Mouse (Mus musculus) cortical plate, adult 2 months (tissue): Measurements from ENCODE around the gene Prm2. TPM values are rescaled to one million over a fixed set of nuclear protein-coding genes. Genes with fewer than 3 reads are reported as not detected.

Experiments used
- H3K27ac ChIP-seq: fragments of 200-500 bp; 2 replicates; pipeline ENCODE4 v1.5.1; 2012; ENCODE audit warnings: low read length, control low read depth, inconsistent platforms; ENCODE audit not compliant: insufficient read depth
- H3K4me1 ChIP-seq: fragments of 200-500 bp; 2 replicates; pipeline ENCODE4 v1.6.1; 2011; ENCODE audit warnings: low read length; ENCODE audit not compliant: control insufficient read depth, insufficient read depth
- H3K4me3 ChIP-seq: fragments of 200-500 bp; 2 replicates; pipeline ENCODE4 v1.5.1; 2011; ENCODE audit warnings: mild to moderate bottlenecking, low read length, control low read depth; ENCODE audit not compliant: insufficient read depth
- CTCF ChIP-seq: fragments of 200-500 bp; IDR thresholded peaks from 2 replicates; pipeline ENCODE4 v1.5.1; 2011; ENCODE audit warnings: mild to moderate bottlenecking, control low read depth, low read length; ENCODE audit not compliant: insufficient read depth; ENCODE audit errors: extremely low read depth
- POLR2A ChIP-seq: fragments of 200-500 bp; IDR thresholded peaks from 2 replicates; pipeline ENCODE4 v1.6.1; 2011; ENCODE audit warnings: mild to moderate bottlenecking, low read length, control low read depth; ENCODE audit not compliant: insufficient read depth; ENCODE audit errors: extremely low read depth
- polyA plus RNA-seq: library from polyadenylated mRNA; depleted of rRNA; stranded (reverse); fragments of >200 nt; gene quantifications from 2 replicates; pipeline ENCODE4 v1.2.3, GENCODE M21; 2012

Gene Prm2
- polyA plus RNA-seq, 1 experiment, result not detected

DNA sequence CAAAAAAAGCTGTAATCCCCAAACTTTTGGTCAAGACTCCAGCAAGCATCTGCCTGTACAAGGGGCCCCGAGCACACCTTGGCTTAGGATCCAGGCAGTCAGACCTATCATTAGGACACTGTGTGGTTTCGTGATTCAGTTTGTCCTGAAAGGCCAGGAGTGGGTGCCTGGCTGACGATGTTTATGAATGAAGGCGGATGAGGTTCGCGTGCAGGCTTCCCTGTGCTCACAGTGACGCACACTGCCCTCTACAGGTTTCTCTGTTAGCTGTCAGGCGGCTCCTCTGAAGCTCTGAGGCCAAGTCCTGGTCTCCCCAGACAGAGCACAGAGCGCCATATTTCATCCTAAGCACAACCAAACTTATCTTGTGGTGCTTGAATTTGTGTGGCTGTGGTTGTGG is 9.6 kb downstream of the Prm2 start:
- H3K4me1 ChIP-seq, result no peaks in the 10 kb centered on the region
- peak overlapping the region; percentile 62; the same call in 1 of the 2 replicates for H3K4me3 ChIP-seq
- H3K27ac ChIP-seq, result no peak overlapping the region
- TF ChIP-seq POLR2A (no peak), CTCF (peak; percentile 88)

DNA sequence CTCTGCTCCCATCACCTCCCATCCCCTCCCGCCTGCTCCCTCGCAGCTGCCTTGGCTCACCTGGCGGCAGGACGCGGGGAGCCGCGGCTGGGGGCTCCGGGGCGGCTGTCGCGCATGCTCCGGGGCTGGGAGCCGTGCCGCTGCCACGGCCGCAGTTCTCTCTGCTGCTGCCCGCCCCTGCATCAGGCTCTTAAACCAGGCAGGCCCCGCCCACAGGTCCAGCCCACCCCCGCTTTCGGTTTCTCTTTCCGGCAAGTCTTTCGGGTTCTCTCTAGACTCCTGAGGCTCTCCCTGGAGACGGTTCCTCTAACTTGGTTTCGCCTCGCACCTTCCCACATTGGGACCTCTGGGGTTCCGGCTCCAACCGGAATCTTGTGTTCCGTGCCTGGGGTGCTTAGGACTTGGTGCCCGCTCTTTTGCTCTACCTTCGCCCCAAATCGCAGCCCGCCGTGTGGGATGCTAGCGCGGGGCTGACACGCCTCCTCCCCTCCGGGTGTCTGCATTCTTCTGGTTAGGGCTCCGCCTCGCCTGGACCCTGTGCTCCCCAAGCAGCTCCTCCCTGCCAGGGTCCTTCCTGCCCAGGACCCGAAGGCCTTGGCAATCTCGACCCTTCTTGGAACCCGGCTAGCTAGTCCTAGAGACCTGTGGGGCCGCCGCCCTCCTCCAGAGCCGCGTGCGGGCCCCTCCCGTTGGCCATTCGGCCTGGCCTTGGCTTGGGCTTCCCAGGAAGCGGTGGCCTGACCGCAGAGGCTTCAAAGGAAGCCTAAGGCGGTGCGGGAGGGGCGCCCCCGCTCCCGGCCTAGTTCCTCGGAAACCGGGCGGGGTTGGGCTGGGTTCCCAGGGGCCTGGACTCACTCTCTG is 10.3 kb downstream of the Prm2 start, which contains the start of gene Socs1:
Gene Socs1 (minus strand): TSS at position 166 of the 861 bp plus-strand sequence.
- peak; percentile 57 for TF ChIP-seq POLR2A
- TF ChIP-seq CTCF, result no peak
- no peaks in the 10 kb centered on the region for H3K4me1 ChIP-seq
- peak within 1 kb of the TSS; percentile 62 for H3K4me3 ChIP-seq
- H3K27ac ChIP-seq, result peak within 1 kb of the TSS; percentile 81

DNA sequence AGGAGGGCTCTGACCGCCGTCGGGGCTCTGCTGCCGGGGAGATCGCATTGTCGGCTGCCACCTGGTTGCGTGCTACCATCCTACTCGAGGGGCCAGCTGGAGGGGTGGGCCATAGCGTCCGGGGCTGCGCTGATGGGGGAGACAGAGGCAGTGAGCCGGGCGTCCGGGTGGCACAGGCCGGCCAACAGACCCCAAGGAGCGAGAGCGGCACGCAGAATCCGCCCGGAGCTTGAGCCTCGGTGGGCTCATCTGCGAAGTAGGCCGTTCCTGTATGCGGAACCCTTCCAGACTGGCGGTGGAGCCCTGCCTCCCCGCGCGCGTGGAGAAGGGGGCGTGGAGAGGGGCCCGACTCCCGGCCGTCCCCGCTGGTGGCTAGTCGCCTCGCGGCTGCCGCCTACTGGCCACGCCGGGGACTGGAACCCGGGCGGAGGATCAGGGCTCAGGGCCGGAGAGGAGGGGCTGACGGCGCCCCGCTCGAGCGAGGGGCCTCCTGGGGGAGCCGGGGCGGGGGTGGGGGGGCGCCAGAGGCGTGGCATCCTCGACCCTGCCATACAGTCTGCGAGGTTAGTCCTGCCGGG is 11.1 kb downstream of the Prm2 start:
- Histone ChIP-seq H3K4me3 (peak overlapping the region; percentile 62), H3K4me1 (no peaks in the 10 kb centered on the region)
- TF ChIP-seq CTCF (peak; percentile 38), POLR2A (no peak)

DNA sequence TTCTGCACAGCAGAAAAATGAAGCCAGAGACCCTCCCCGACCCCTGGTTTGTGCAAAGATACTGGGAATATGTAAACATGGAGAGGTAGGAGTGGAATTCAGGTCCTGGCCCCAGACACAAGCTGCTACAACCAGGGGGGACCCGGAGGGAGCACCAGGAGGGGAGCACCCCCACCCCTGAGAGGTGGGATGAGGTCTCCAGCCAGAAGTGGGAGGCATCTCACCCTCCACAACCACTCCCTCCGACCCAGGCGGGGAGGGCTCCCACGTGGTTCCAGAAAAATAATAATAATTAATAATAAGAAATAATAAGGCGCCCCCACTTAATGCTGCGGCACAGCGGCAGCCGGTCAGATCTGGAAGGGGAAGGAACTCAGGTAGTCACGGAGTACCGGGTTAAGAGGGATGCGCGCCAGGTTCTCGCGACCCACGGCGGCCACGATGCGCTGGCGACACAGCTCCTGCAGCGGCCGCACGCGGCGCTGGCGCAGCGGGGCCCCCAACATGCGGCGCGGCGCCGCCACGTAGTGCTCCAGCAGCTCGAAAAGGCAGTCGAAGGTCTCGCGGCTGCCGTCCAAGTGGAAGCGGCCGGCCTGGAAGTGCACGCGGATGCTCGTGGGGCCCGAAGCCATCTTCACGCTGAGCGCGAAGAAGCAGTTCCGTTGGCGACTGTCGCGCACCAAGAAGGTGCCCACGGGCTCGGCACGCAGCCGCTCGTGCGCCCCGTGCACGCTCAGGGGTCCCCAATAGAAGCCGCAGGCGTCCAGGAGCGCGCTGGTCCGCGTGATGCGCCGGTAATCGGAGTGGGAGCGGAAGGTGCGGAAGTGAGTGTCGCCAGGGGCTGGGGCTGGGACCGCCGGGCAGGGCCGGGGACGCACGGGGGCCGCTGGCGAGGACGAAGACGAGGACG is 11.8 kb downstream of the Prm2 start:
- peak overlapping the region; percentile 62 for H3K4me3 ChIP-seq
- no peaks in the 10 kb centered on the region for H3K4me1 ChIP-seq
- H3K27ac ChIP-seq, result no peak overlapping the region
- TF ChIP-seq POLR2A (no peak), CTCF (no peak)

More for the DNA sequence above, 11.1 kb downstream of the Prm2 start:
- peak overlapping the region; percentile 61; the same call in 1 of the 2 replicates for H3K27ac ChIP-seq

DNA sequence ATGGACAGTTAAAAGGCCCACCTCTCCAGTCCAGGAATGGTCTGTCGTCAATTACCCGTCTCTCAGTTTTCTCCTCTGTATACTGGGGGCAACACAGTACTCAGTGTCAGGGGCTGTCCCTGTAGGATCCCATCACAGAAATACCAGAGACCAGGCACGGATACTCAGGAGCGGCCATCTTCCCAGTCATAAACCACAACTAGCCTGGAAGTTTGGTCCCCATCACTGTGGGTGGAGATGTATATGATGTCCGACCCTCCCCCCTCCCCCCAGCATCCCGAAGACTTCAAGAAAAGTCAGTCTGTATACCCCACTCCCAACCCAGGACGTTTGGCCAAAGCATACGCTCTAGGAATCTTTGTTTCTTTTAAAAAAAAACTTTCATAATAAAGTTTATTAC is 12.5 kb downstream of the Prm2 start:
- H3K4me3 ChIP-seq, result no peak overlapping the region
- TF ChIP-seq POLR2A (no peak), CTCF (no peak)
- no peak overlapping the region for H3K27ac ChIP-seq

DNA sequence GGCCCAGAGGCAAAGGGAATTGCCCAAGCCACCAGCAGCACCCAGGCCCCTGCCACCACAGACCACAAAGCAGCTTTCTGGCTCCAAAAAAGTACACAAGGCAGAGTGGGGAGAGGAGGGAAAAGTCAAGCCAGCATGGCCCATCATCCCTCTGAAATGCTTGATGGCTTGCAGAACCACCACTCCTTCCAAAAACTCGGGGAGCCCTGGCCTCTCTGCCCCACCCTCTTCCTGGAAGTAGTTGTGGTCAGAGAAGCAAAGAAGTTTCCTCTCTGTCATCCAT is 12.8 kb downstream of the Prm2 start:
- Histone ChIP-seq H3K4me1 (no peaks in the 10 kb centered on the region), H3K4me3 (no peak overlapping the region), H3K27ac (no peak overlapping the region)
- no peak for TF ChIP-seq CTCF
- no peak for TF ChIP-seq POLR2A

More for the DNA sequence above, 12.5 kb downstream of the Prm2 start:
- H3K4me1 ChIP-seq, result no peaks in the 10 kb centered on the region

DNA sequence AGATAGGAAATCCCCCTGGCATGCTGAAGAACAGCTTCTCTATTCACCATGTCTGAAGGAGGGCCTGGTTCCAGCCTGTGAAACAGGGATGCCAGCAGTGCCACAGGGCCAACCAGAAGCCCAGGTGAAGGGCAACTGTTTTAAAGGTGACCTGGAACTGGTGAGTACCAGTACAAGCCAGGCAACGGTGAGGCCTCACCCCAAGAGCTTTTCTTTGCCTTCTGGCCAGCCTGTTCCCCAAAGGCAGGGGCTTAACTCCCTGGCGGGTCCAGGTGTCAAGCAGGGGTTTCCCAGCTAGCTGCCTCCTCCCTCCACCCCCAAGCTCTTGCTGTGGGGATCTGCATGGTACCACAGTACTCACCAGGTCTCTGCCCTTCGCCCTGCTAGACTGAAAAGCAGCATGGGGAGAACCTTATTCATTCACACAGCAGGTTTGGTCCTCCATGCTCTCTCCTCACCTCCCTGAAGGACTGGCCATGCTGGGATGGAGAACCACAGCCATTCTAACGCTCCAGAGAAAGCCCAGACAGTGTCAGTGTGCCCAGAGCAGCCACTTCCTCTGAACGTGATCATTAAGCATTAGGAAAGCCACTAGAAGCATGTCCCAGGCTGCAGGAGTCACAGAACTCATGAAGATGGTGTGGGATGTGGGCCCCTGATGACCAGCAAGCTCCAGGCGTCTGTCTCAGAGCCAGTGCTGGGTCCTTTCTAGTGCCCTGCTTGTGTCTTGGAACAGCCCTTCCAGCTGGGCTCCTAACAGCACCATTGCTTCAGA is 13.4 kb downstream of the Prm2 start:
- Histone ChIP-seq H3K27ac (no peak overlapping the region), H3K4me3 (no peak overlapping the region), H3K4me1 (no peaks in the 10 kb centered on the region)
- TF ChIP-seq POLR2A (no peak), CTCF (no peak)

DNA sequence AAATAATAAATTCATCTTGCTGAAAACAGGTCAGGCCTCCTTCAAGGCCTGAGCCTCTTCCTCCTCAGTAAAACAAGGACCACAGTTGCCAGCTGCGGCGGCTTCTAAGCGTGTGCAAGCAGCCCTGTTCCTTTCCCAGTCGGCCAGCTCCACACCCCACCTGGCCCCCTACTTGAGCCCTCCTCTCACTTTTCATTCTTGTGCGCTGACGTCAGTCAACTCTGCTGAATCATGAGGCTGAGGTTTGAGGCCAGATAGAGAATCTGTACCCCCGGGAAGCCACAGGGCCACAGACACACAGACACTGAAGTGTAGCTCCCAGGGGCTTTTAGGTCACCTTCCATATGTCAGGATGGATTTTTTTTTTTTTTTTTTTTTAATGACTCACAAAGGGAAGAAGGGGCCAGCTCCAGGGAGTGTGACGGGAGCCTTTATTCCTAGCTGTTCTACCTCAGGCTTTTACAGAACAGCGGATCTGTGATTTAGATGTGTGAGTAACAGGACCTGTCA is 14.0 kb downstream of the Prm2 start:
- TF ChIP-seq POLR2A (no peak), CTCF (no peak)
- no peaks in the 10 kb centered on the region for H3K4me1 ChIP-seq
- no peak overlapping the region for H3K27ac ChIP-seq
- H3K4me3 ChIP-seq, result no peak overlapping the region
